Mouse (Mus musculus) liver, adult (tissue): ENCODE measurements around the gene Slc25a28.

Experiments used
- GATA4 ChIP-seq: IDR thresholded peaks from 2 replicates; pipeline ENCODE4 v1.6.1; 2014; ENCODE audit warnings: mild to moderate bottlenecking, low read length; ENCODE audit not compliant: insufficient replicate concordance

The Slc25a28 gene

DNA sequence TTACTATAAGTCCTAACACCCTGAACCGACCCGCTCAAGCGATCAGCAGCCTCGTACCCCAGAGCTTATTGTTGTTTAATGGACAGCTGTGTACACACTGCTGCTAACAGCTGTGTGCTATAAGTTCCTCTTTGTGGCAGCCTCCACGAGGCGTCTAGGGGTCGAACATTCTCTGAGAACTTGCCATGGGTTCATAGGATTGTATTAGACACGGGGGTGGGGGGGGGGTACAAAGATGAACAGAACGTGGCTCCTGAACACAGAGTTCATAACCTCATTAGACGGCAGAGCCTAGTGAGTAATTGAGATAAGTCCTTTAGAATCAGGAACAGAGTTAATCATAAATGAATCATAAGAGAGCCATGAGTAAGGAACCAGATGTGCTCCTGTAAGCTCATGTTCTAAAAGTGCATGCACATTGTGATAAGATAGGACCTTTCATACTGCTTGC lies 20.9 kb upstream of the Slc25a28 start:
- TF ChIP-seq GATA4 = no peak

DNA sequence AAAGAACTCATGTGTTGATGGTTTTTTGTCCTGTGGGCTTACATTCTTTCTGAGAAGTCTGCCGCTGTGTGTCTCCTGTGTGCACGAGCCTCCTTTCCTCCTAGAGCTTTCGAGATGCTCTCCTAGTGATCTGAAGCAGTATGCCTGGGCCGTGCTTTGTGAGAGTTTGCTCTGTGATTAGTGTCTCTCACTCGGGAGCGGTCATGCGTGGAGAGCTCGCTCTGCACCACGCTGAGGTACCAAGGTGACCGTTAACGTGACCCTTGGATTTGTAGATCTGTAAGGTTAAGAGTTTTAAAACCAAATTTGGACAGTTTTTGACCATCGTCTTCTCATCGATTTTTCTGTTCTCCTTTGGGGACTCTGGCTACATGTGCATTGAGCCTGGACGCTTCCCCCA lies 18.1 kb upstream of the Slc25a28 start:
- TF ChIP-seq GATA4 = no peak

DNA sequence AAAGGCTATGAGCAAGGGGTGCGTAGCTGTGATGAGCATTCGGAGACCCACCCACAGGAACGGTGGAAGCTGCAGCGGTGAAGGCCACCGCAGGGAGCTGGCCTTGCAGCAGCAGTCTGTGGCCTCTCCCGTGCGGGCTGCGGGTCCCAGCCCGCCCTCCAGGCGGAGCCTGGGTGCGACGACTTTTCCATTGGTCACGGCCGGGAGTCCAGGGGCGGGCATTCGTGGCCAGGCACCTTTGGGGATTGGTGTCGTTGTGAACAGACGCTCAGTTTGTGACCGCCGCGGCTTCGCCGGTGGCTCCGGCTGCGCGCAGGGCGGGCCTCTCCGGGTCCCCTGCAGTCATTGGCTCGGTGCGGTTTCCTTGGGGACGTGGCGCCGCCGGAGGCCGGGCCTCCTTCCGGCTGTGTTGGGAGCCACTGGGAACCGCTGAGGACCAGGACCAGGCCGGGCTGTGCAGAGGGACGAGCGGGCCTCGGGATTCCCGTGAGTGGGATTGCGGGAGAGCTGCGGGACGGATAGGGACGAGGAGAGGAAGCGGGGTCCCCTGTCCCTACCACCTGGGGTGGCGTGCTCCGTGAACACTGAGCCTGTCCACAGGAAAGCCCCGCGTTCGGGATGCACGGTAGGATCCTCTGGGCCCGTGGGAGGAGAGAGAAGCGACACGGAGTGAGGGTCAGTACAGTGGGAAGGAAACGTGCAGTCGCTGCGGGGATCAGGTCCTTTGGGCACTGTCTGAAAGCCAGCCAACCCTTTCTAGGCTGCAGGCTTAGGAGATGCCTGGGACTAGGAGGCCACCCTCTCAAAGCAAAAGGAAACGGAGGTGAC lies 15.0 kb upstream of the Slc25a28 start, which contains the start of gene Entpd7:
TSS of gene Entpd7 (plus strand) at position 254 of the 828 bp plus-strand sequence.
- no peak; the same call in 1 of the 2 replicates for TF ChIP-seq GATA4

DNA sequence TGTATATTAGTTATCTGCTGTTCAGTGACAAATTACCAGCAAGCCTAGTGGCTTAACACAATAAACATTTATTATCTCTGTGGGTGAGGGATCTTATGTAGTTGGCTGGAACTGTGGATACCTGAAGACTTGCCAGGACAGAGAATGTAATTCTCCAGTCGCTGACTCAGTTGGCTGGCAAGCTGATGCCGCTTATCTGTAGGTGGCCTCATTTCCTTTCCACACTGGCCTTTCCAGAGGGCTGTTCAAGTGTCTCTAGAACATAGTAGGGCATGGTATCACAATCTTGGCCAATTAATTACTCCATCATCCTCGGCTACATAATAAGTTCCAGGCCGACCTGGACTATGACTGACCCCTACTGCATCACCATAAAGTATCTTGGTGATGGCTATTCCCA lies 6.9 kb upstream of the Slc25a28 start:
- TF ChIP-seq GATA4 = no peak

GRCm38 (mm10) chr19:43679474-43679981 lies 4.8 kb upstream of the Slc25a28 start:
- peak; percentile 89; the same call in 1 of the 2 replicates for TF ChIP-seq GATA4

- TF ChIP-seq GATA4 = no peak
Measured at GRCm38 (mm10) chr19:43678467-43679003, 3.9 kb upstream of the Slc25a28 start.

GRCm38 (mm10) chr19:43675525-43676400 lies 1.1 kb upstream of the Slc25a28 start:
- no peak for TF ChIP-seq GATA4

GRCm38 (mm10) chr19:43674316-43674689 lies 378 bp downstream of the Slc25a28 start:
- TF ChIP-seq GATA4 = no peak

DNA sequence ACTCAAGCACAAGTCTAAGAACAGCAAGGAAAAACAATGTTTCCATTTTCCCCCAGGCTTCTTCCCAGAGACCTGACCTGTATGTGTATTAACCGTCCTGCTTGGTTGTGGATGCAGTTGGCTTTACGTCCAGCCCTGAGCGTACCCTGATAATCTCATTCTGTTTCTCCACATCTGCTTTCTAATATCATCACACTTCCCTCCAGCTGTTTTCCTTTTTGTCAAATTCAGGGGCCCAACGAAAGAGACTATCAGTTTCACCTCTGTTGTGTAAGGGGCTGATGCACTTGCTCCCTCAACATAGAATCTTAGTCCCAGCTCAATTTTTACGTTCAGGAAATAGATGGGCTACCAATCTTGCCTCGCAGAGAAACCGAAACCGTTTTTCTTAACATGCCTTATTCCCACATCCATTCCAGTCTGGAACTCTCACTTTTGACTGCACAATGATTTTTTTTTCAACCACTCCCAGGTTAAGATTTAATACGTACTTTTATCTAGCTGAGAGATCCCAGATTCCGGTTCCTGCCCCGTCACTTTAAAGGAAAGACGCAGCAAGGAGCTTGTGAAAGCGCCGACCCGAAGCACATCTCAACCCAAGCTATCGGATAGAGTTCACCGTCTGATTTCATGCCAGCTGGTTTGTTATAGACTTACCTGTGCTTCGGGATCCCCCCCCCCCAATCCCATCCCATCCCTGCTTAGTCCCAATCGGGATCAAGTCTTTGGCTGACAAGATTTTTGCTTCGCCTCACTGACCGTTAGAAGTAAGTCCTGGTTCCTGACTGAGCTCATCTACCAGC lies 967 bp downstream of the Slc25a28 start:
- TF ChIP-seq GATA4 = no peak; the same call in 1 of the 2 replicates

GRCm38 (mm10) chr19:43671054-43671453 lies 3.6 kb downstream of the Slc25a28 start:
- peak; percentile 68; the same call in 1 of the 2 replicates for TF ChIP-seq GATA4

GRCm38 (mm10) chr19:43669136-43669759 lies 5.4 kb downstream of the Slc25a28 start:
- TF ChIP-seq GATA4 = no peak

GRCm38 (mm10) chr19:43667430-43667809 lies 7.3 kb downstream of the Slc25a28 start:
- no peak for TF ChIP-seq GATA4

GRCm38 (mm10) chr19:43666661-43667429 lies 7.8 kb downstream of the Slc25a28 start:
- no peak for TF ChIP-seq GATA4
